ENCODE assay signal across 10 mouse cellular contexts in the genomic region with DNA sequence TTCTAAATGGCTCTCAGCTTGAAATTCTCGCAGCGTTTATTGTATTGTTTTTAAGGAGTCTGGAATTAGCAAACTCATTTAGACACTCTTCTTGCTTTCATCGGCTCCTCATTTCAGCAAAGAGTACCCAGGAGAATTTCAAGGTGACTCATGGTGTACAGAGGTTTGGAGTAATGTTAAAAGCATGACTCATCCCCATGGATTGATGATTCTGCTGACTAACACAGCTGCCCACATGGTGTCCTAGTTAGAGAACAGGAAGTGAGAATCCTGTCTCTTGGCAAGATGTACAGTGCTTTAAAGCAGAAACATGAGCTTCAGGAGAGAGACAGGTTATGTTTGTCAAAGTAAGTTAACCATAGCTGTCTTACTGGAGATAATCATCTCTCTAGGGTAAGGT.
DNase-seq lines count a peak whose midpoint lies in the region; ATAC-seq and TF ChIP-seq lines count a peak whose summit lies in the region.
"Had no signal": no experiment of that assay in that cellular context is flagged by ENCODE, and none has a peak within 500 bp of the region (broad histone marks: within the 10 kb centered on the region; RNA-seq: fewer than 3 reads in every experiment).

No protein-coding gene starts in this region.

- 77% methylated on average over 3 of the region's 3 CpGs for WGBS in forebrain, postnatal 0 days
- 86% methylated on average over 3 of the region's 3 CpGs for WGBS in forebrain, embryonic 12.5 days
- 85% methylated on average over 3 of the region's 3 CpGs for WGBS in forebrain, embryonic 13.5 days

- no peak overlapping the region for H3K4me3 ChIP-seq in forebrain, postnatal 0 days (ENCODE audit: low read depth, low read length)
- no peak overlapping the region for H3K4me3 ChIP-seq in forebrain, embryonic 12.5 days (replicated peaks)
- H3K4me3 ChIP-seq in forebrain, embryonic 13.5 days = no peak overlapping the region
- H3K4me3 ChIP-seq: hindbrain, embryonic 15.5 days; stomach, embryonic 15.5 days had no signal

- no peaks in the 10 kb centered on the region for H3K27me3 ChIP-seq in forebrain, postnatal 0 days (ENCODE audit: insufficient read depth, low read length)
- no peaks in the 10 kb centered on the region for H3K27me3 ChIP-seq in forebrain, embryonic 12.5 days
- H3K27me3 ChIP-seq in forebrain, embryonic 13.5 days = no peaks in the 10 kb centered on the region
- H3K27me3 ChIP-seq: hindbrain, embryonic 15.5 days; stomach, embryonic 15.5 days had no signal

- TF ChIP-seq CTCF in forebrain, postnatal 0 days (IDR thresholded peaks at IDR 0.05; ENCODE audit: low read depth) = no peak

- no peak overlapping the region for H3K27ac ChIP-seq in forebrain, postnatal 0 days (ENCODE audit: low read depth, low read length)
- H3K27ac ChIP-seq in forebrain, embryonic 12.5 days = no peak overlapping the region
- H3K27ac ChIP-seq in forebrain, embryonic 13.5 days = no peak overlapping the region
- H3K27ac ChIP-seq: hindbrain, embryonic 15.5 days; stomach, embryonic 15.5 days had no signal

- no peaks in the 10 kb centered on the region for H3K9me3 ChIP-seq in forebrain, postnatal 0 days (ENCODE audit: low read length)
- H3K9me3 ChIP-seq in forebrain, embryonic 12.5 days = no peaks in the 10 kb centered on the region
- no peaks in the 10 kb centered on the region for H3K9me3 ChIP-seq in forebrain, embryonic 13.5 days (replicated peaks)
- H3K9me3 ChIP-seq: hindbrain, embryonic 15.5 days; stomach, embryonic 15.5 days had no signal

- H3K4me2 ChIP-seq in forebrain, postnatal 0 days (ENCODE audit: low read depth) = no peak overlapping the region
- H3K4me2 ChIP-seq in forebrain, embryonic 12.5 days = no peak overlapping the region
- H3K4me2 ChIP-seq in forebrain, embryonic 13.5 days = no peak overlapping the region
- H3K4me2 ChIP-seq: hindbrain, embryonic 15.5 days; stomach, embryonic 15.5 days had no signal

- no peaks in the 10 kb centered on the region for H3K36me3 ChIP-seq in forebrain, postnatal 0 days (ENCODE audit: insufficient read depth)
- H3K36me3 ChIP-seq in forebrain, embryonic 12.5 days (replicated peaks) = no peaks in the 10 kb centered on the region
- no peaks in the 10 kb centered on the region for H3K36me3 ChIP-seq in forebrain, embryonic 13.5 days (ENCODE audit: poor library complexity, severe bottlenecking)
- H3K36me3 ChIP-seq: hindbrain, embryonic 15.5 days; stomach, embryonic 15.5 days had no signal

- H3K9ac ChIP-seq in forebrain, postnatal 0 days = no peak overlapping the region
- no peak overlapping the region for H3K9ac ChIP-seq in forebrain, embryonic 12.5 days
- H3K9ac ChIP-seq in forebrain, embryonic 13.5 days = no peak overlapping the region
- H3K9ac ChIP-seq: hindbrain, embryonic 15.5 days; stomach, embryonic 15.5 days had no signal

- DNase-seq in gastrocnemius, postnatal 25 days = peak; percentile 6
- DNase-seq in gastrocnemius, adult 8-10 months (ENCODE audit: low spot score in 2 of 2) = no peak
- DNase-seq in 416B (ENCODE audit: low read depth) = peak; percentile 92
- DNase-seq in adrenal gland, postnatal 14 days = peak; percentile 31
- peak; percentile 38 for DNase-seq in layer of hippocampus, adult 9-11 months
- no peak for DNase-seq in forebrain, postnatal 0 days

- no peak for ATAC-seq in forebrain, postnatal 0 days
- ATAC-seq in forebrain, embryonic 12.5 days (ENCODE audit: low FRiP score) = no peak
- no peak for ATAC-seq in forebrain, embryonic 13.5 days

- no peaks in the 10 kb centered on the region for H3K4me1 ChIP-seq in forebrain, postnatal 0 days (ENCODE audit: insufficient read depth)
- no peaks in the 10 kb centered on the region for H3K4me1 ChIP-seq in forebrain, embryonic 12.5 days
- no peaks in the 10 kb centered on the region for H3K4me1 ChIP-seq in forebrain, embryonic 13.5 days
- H3K4me1 ChIP-seq: hindbrain, embryonic 15.5 days; stomach, embryonic 15.5 days had no signal

Comparison
In these comparisons a context has a peak if more than half of its experiments do, and no peak if none do; other contexts are left out.
1. DNase-seq: peak in gastrocnemius, postnatal 25 days (single experiment), 416B (single experiment), adrenal gland, postnatal 14 days (single experiment) and layer of hippocampus, adult 9-11 months (single experiment); none in gastrocnemius, adult 8-10 months (0 of 2) and forebrain, postnatal 0 days (single experiment).